Mouse (Mus musculus) lung, postnatal 4 days (tissue): ENCODE results near the gene Kdm6b.

Experiments
- DNase-seq, 2 experiments: peaks; one replicate each; pipeline ENCODE4 v3.0.0; 2021

Gene Kdm6b

GRCm38 (mm10) chr11:69418481-69419442 lies 5.3 kb upstream of the Kdm6b start:
- peak; percentile 94 to 97 for DNase-seq

DNA sequence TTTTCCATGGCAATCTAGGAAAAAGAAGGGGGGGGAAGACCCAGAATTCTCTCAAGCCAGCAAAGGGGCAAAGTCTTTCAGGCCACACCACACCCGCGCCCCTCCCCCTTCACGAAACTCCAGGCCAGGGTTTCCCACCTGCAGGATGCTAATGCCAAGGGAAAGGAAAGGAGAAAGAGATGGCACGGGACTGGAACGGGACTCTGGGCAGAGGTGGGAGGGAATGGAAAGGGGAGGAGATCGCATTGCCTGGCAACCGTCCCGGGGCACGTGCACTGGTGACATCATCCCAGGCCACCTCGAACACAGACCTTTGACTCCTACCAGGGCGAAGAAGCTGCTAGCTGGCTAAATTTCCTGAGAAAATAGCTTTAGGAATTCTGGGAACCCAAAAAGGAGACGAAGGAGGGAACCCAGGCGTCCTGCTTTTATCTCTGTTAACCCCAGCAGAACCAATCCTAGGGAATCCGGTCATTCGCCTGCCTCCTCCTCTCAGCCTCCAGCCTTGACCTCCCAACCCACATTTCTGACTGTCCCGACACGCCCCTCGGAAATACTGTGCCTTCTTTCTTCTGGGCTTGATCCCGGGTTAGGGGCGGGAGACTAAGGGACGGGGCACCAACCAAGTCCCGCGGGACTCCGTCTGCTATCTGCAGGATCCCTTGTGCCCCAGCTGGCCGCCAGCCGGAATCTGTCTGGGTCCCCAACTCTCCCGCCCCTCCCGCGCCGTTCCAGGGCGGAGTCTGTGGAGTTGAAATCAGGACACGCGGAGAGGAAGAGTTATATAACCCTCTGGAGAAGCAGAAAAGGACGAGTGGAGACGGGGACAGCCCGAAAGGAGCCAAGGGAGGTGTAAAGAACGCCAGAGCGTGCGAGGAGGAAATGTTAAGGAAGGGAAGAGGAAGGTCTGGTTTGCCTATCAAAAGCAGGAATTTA lies 4.2 kb upstream of the Kdm6b start:
- peak; percentile 97 to 99 for DNase-seq

GRCm38 (mm10) chr11:69416921-69417448 lies 3.5 kb upstream of the Kdm6b start:
- DNase-seq, result no peak

DNA sequence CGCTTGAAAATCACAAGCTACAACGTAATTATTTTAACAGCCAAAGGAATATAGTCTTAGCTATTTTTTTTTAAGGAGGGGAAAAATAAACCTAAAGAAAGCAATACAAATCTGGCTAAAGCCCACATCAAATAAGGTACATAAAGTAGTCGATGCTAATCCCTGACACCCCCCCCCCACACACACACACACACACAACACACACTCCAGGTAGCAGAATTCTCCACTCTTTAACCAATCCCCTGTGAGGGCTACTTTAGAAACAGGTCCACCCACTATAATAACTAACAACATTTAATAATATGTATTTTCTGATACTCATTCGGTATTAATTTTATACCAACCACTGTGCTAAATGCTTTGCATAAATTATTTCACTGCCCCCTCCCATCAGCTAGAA lies 3.0 kb upstream of the Kdm6b start:
- DNase-seq, result no peak

GRCm38 (mm10) chr11:69415668-69416451 lies 2.4 kb upstream of the Kdm6b start:
- DNase-seq, result peak; percentile 72 to 87

DNA sequence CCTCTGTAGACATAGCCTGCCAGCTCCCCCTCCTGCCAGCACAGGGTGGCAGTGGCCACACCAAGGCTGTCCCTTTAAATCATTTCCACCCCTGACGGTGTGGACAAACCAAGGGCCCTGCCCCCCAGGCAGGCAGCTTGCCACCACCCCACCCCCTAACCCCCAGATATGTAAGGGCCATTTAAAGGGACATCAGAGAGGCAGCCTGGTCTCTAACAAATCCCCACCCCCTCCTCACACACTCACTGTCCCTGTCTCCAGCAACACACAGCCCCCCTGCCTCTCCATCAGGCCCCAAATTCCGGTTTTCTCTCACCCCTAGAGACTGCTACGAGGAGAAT lies 1.8 kb upstream of the Kdm6b start:
- DNase-seq, result peak; percentile 79 to 86

DNA sequence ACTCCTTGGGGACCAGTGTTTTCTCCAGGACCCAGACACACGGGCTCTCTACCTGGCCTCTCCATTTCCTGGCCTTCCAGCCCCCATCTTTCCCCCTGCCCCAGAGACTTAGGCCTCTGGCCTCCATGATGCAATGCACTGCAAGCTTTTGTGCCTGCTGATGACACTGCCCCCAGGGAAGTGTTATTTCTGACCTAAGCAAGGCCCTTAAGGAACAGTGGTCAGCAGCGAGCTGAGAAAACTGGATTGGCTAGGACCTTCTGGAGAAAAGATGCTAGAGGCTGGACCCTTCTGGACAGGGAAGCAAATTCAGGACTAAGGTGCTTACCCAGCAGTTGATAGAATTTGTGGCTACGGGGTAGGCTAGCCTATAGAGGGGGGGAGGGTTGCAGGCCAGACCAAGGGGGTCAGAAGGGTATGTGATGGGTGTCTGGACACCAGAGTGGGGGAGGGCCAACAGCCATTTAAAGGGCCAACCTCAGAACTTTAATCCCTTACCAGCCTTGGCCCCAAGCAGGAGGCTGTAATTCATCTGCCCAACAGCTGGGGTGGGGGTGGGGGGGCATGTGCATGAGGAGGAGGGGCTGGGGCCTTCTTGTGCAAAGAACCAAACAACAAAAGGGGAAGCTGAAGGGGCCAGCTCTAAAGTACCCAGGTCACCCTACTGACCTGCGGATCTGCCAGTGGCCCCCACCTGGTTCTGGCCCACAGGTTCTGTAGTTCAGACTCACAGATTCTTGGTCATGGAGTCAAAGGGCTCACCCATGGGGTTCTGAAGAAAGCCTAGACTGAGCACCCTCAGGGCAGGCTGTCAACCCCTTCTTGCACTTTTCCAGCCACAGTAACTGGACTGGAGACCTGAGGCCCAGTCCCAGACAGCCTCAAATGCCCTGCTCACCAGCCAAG lies 1.2 kb upstream of the Kdm6b start:
- DNase-seq, result no peak

DNA sequence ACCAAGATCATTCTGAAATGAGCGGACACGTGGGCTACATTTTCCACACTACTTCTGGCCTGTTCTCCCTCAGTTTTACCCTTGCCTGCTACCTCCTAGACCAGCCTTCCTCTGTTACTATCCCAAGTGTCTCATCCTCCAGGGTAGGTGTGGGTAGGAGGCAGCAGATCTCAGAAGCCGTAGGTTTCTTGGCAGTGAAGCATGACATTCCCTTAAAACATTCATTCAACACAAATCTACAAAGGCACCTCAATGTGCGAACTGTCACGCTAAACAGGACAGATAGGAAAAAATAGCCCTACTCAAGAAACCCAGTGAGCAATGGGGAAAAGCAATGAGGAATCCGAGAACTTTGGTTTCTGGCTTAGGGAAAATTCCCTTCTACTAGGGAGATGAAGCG lies 927 bp downstream of the Kdm6b start:
- no peak for DNase-seq

DNA sequence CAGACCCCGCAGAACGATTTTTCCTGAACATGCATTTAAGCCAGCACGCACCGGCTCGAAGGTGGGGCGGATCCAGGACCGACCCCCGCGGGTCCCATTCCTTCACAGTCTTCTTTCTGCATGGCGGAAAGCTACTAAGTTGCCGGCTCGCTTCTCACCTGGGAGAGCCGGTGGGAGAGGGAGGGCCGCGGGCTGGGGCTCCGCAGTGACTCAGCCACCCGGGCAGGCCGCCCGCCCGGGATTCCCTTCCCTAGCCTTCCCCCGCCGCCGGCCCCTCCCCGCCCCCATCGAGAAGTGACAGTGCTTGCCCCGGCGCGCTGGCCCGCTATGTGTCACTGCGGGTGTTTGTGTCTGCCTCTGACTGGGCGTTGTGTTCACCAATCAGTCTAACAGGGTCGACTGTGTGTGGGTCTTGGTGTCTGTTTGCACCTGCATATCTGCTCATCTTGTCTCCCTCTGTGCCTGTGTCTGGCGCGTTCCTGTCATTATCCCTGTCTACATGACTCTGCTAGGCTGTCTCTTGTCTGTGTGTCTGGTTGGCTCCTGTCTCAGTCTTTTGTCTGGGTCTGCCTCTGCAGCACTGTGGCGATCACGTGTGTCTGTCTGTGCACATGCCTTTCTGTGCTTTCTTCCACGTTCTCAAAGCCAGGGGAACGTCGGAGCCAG lies 1.8 kb downstream of the Kdm6b start:
- peak; percentile 81 to 87 for DNase-seq

- DNase-seq, result peak; percentile 95 to 96
Observed at GRCm38 (mm10) chr11:69411073-69411535, 2.4 kb downstream of the Kdm6b start.

DNA sequence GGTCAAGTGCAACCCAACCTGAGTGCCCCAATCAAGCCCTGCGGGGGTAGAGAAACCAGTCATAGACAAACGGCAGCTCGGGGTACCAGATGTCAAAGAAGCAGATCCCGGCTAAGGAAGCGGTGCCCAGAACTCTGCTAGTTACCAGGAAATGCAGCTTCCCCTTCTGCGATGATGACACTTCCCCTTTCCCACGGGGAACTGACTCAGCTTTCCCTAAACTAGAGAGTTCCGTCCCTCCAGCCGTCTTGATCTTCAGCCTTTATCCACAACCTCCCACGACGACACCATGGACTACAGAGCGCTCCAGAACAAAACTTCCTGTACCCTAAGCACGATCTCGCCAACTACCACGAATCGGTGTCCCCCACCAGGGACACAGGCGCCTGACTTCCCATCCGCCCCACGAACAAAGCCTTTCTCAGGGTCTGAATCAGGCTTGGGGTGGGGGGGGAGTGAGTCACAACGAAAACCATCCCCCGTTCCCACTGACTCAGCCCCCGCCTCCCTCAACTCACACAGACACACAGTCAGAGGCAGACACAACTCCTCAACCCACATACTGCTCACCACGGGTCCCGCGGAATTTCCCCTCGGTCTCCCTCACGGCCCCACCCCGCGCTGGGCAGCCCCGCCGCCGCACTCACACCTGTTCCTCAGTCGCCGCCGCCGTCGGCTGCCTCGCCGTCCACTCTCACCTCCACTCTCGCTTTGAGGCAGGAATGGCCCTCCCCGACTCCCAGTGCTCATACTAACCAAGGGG lies 3.0 kb downstream of the Kdm6b start:
- peak; percentile 76 to 81 for DNase-seq

GRCm38 (mm10) chr11:69410045-69410309 lies 3.5 kb downstream of the Kdm6b start:
- DNase-seq, result no peak

GRCm38 (mm10) chr11:69409378-69410044 lies 4.0 kb downstream of the Kdm6b start:
- DNase-seq, result peak; percentile 91

- DNase-seq, result peak; percentile 84
Observed at GRCm38 (mm10) chr11:69408541-69409377, 4.7 kb downstream of the Kdm6b start.

DNA sequence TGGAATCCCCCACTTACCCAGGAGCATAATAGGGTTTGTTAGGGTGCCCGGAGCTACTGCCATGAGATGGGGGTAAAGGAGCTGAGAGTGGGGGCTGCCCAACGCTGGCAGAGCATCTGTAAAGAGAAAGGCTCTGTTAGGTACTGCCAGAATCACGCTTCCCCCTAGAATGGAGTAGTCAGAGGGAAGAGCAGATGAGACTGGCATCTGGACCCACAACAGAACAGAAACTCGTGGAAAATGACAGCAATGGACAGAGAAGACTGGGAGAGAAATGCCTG lies 5.8 kb downstream of the Kdm6b start:
- DNase-seq, result no peak

GRCm38 (mm10) chr11:69406867-69407723 lies 6.4 kb downstream of the Kdm6b start:
- no peak for DNase-seq

- peak in 1 of 2 experiments; percentile 24 for DNase-seq
Observed at GRCm38 (mm10) chr11:69406282-69406681, 7.2 kb downstream of the Kdm6b start.
